Mouse (Mus musculus): ENCODE data around the gene Cebpg. TPM values are rescaled to one million over a fixed set of nuclear protein-coding genes. Genes with fewer than 3 reads are reported as not detected.

Cebpg gene
- polyA plus RNA-seq, 1 experiment = 43.2 TPM

- H3K27ac ChIP-seq (ENCODE audit: insufficient read depth, low read depth, low read length) = no peak overlapping the region; the same call in 1 of the 2 replicates
- TF ChIP-seq CTCF (IDR thresholded peaks at IDR 0.05; ENCODE audit: low read depth, low read length) (no peak), POLR2A (IDR thresholded peaks at IDR 0.05; ENCODE audit: borderline replicate concordance, low read depth, low read length) (no peak)
- H3K4me3 ChIP-seq (ENCODE audit: insufficient read depth, low read length) = no peak overlapping the region
- H3K4me1 ChIP-seq (ENCODE audit: control insufficient read depth, insufficient read depth, low read length) = peaks cover 21% of the 10 kb centered on the region
Observed at GRCm38 (mm10) chr7:35076645-35077044, 20.3 kb upstream of the Cebpg start.

GRCm38 (mm10) chr7:35066640-35067212, 10.4 kb upstream of the Cebpg start:
- H3K4me3 ChIP-seq (ENCODE audit: insufficient read depth, low read length) = no peak overlapping the region
- H3K27ac ChIP-seq (ENCODE audit: insufficient read depth, low read depth, low read length) = peak overlapping the region; percentile 35
- H3K4me1 ChIP-seq (ENCODE audit: control insufficient read depth, insufficient read depth, low read length) = peaks cover 25% of the 10 kb centered on the region
- TF ChIP-seq CTCF (IDR thresholded peaks at IDR 0.05; ENCODE audit: low read depth, low read length) = no peak
- TF ChIP-seq POLR2A (IDR thresholded peaks at IDR 0.05; ENCODE audit: borderline replicate concordance, low read depth, low read length) = no peak

GRCm38 (mm10) chr7:35065958-35066357, 9.6 kb upstream of the Cebpg start:
- no peak overlapping the region for H3K4me3 ChIP-seq (ENCODE audit: insufficient read depth, low read length)
- no peak for TF ChIP-seq POLR2A (IDR thresholded peaks at IDR 0.05; ENCODE audit: borderline replicate concordance, low read depth, low read length)
- no peak for TF ChIP-seq CTCF (IDR thresholded peaks at IDR 0.05; ENCODE audit: low read depth, low read length)
- peaks cover 25% of the 10 kb centered on the region for H3K4me1 ChIP-seq (ENCODE audit: control insufficient read depth, insufficient read depth, low read length)
- peak overlapping the region; percentile 35 for H3K27ac ChIP-seq (ENCODE audit: insufficient read depth, low read depth, low read length)

GRCm38 (mm10) chr7:35064286-35065258, 8.2 kb upstream of the Cebpg start:
- peaks cover 25% of the 10 kb centered on the region for H3K4me1 ChIP-seq (ENCODE audit: control insufficient read depth, insufficient read depth, low read length)
- no peak for TF ChIP-seq CTCF (IDR thresholded peaks at IDR 0.05; ENCODE audit: low read depth, low read length)
- TF ChIP-seq POLR2A (IDR thresholded peaks at IDR 0.05; ENCODE audit: borderline replicate concordance, low read depth, low read length) = no peak
- H3K4me3 ChIP-seq (ENCODE audit: insufficient read depth, low read length) = peak overlapping the region; percentile 11; the same call in 1 of the 2 replicates
- H3K27ac ChIP-seq (ENCODE audit: insufficient read depth, low read depth, low read length) = peak overlapping the region; percentile 76

GRCm38 (mm10) chr7:35059467-35059866, 3.1 kb upstream of the Cebpg start:
- TF ChIP-seq CTCF (IDR thresholded peaks at IDR 0.05; ENCODE audit: low read depth, low read length) (no peak), POLR2A (IDR thresholded peaks at IDR 0.05; ENCODE audit: borderline replicate concordance, low read depth, low read length) (no peak)
- Histone ChIP-seq H3K27ac (ENCODE audit: insufficient read depth, low read depth, low read length) (no peak overlapping the region), H3K4me3 (ENCODE audit: insufficient read depth, low read length) (no peak overlapping the region), H3K4me1 (ENCODE audit: control insufficient read depth, insufficient read depth, low read length) (peaks cover 19% of the 10 kb centered on the region)

- no peak overlapping the region for H3K4me3 ChIP-seq (ENCODE audit: insufficient read depth, low read length)
- H3K4me1 ChIP-seq (ENCODE audit: control insufficient read depth, insufficient read depth, low read length) = peaks cover 18% of the 10 kb centered on the region
- TF ChIP-seq POLR2A (IDR thresholded peaks at IDR 0.05; ENCODE audit: borderline replicate concordance, low read depth, low read length) (no peak), CTCF (IDR thresholded peaks at IDR 0.05; ENCODE audit: low read depth, low read length) (no peak)
- H3K27ac ChIP-seq (ENCODE audit: insufficient read depth, low read depth, low read length) = no peak overlapping the region
Observed at GRCm38 (mm10) chr7:35058329-35058728, 2.0 kb upstream of the Cebpg start.

- H3K4me3 ChIP-seq (ENCODE audit: insufficient read depth, low read length) = no peak overlapping the region
- no peak for TF ChIP-seq POLR2A (IDR thresholded peaks at IDR 0.05; ENCODE audit: borderline replicate concordance, low read depth, low read length)
- H3K27ac ChIP-seq (ENCODE audit: insufficient read depth, low read depth, low read length) = peak overlapping the region; percentile 95
- peaks cover 20% of the 10 kb centered on the region for H3K4me1 ChIP-seq (ENCODE audit: control insufficient read depth, insufficient read depth, low read length)
Observed at GRCm38 (mm10) chr7:35057569-35057968, 1.2 kb upstream of the Cebpg start.

GRCm38 (mm10) chr7:35056999-35057398, 626 bp upstream of the Cebpg start:
- Histone ChIP-seq H3K4me3 (ENCODE audit: insufficient read depth, low read length) (peak overlapping the region; percentile 56), H3K4me1 (ENCODE audit: control insufficient read depth, insufficient read depth, low read length) (peaks cover 24% of the 10 kb centered on the region), H3K27ac (ENCODE audit: insufficient read depth, low read depth, low read length) (peak overlapping the region; percentile 95)
- no peak for TF ChIP-seq POLR2A (IDR thresholded peaks at IDR 0.05; ENCODE audit: borderline replicate concordance, low read depth, low read length)
- no peak for TF ChIP-seq CTCF (IDR thresholded peaks at IDR 0.05; ENCODE audit: low read depth, low read length)

- TF ChIP-seq CTCF (IDR thresholded peaks at IDR 0.05; ENCODE audit: low read depth, low read length) = no peak
- no peak for TF ChIP-seq POLR2A (IDR thresholded peaks at IDR 0.05; ENCODE audit: borderline replicate concordance, low read depth, low read length)
- Histone ChIP-seq H3K4me1 (ENCODE audit: control insufficient read depth, insufficient read depth, low read length) (peaks cover 31% of the 10 kb centered on the region), H3K4me3 (ENCODE audit: insufficient read depth, low read length) (peak overlapping the region; percentile 84), H3K27ac (ENCODE audit: insufficient read depth, low read depth, low read length) (peak overlapping the region; percentile 52)
Observed at GRCm38 (mm10) chr7:35055619-35056435, 546 bp downstream of the Cebpg start.

Data from bone marrow macrophage, adult 2 months (primary cell).